Mouse (Mus musculus): ENCODE data around the gene 1810043G02Rik. TPM values are rescaled to one million over a fixed set of nuclear protein-coding genes. Genes with fewer than 3 reads are reported as not detected.
A peak's percentile ranks its signal among the peaks of the same experiment; 100 is the strongest.
"Not testable (repeated sequence)": the region's sequence is repeated elsewhere in the genome, so short reads cannot be mapped to it uniquely, and the experiment has no call there.

1810043G02Rik gene
- total RNA-seq (2014; rRNA removed) = 60.0 and 61.7 TPM in 2 replicates
- polyA plus RNA-seq (2015; fragmentation: Nextera tagmentation; extraction: Ambion mirVana) = 66.2 and 72.6 TPM in 2 replicates

DNA sequence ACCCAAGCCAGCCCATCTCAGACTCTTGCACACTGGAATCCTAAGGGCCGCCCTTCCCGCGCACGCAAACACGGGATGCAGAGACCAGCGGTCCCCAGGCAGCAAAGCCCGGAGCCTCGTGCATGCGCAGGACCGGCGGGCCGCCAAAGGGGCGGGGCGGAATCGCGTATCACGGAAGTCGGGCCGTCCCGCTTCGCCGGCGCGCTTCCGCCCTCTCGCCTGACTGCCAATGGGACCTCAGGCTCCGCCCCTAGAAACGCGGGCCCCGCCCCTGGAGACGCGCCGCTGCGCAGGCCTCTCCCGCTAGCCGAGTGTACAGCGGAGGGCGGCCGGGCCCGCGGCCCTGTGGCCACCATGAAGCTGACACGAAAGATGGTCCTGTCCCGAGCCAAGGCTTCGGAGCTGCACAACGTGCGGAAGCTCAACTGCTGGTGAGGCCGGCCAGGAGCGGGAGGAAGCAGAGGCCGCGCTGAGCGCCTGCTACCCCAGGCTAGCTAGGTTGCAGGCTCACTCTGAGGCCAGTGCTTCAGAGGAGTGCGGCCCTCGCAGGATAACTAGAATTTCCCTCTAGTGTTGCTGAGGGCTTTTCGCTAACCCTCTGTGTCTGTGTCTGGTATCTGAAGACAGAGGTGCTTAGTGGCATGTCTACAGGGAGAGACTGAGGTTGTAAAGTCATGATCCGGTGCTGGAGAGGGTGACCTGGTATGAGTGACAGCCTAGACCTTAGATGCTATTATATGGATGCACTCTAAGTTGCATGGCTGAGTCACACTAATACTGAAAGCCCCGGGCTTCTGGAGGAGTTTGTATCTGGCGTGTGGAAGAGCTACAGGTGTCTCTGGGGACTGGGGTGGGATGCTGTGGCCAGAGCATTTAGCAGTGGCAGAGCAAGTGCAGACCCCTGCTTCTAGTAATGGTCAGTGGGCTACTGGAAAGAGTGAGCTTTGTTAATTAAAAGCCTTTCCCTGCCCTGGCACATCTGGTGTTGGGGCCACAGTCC, at the start of gene 1810043G02Rik:
Gene 1810043G02Rik (plus strand): TSS at position 174 of the 1,000 bp plus-strand sequence.
- Histone ChIP-seq H3K9ac (replicated peaks; ENCODE audit: low read length, poor library complexity, severe bottlenecking) (peak within 1 kb of the TSS; percentile 81), H3K36me3 (ENCODE audit: insufficient read depth, low read length) (peaks cover 21% of the 10 kb centered on the region), H3K4me1 (ENCODE audit: insufficient read depth, low read length) (peaks cover 4% of the 10 kb centered on the region; the same call in 1 of the 2 replicates), H3K27ac (ENCODE audit: low read depth, low read length) (peak within 1 kb of the TSS; percentile 77), H3K9me3 (ENCODE audit: low read length) (no peaks in the 10 kb centered on the region), H3K4me3 (ENCODE audit: low read depth, low read length) (peak within 1 kb of the TSS; percentile 78), H3K27me3 (ENCODE audit: insufficient read depth, low read length) (no peaks in the 10 kb centered on the region), H3K4me2 (ENCODE audit: low read depth, low read length, poor library complexity, severe bottlenecking) (peak within 1 kb of the TSS; percentile 74)
- ATAC-seq (ENCODE audit: low FRiP score) (peak; percentile 94), DNase-seq (ENCODE audit: low spot score) (peak; percentile 98)
- under 1% methylated on average over 57 of the region's 57 CpGs for WGBS
- TF ChIP-seq CTCF (IDR thresholded peaks at IDR 0.05) = no peak

DNA sequence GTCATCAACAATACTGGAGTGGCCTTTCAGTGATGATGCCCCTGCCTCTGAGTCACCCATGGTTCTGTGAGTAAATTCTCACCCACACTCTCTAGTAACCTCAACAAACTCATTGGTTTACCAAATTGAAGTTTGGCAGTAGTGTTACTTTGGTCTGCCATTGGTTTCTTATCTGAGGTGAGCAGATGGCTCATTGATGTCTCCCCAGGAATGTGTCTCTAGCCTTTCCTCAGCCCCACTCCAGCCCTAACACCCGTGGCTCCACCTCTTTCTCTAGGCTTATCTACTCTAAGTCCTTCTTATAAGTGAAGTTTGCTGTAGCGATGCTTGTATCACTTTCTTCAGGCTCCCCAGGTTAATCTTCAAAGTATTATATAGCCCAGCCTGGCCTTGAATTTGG, 38.6 kb upstream of the 1810043G02Rik start:
- WGBS = 77% methylated on average over 2 of the region's 2 CpGs
- H3K36me3 ChIP-seq (ENCODE audit: insufficient read depth, low read length) = 0 out of 2 replicates have a peak, but pooled peaks cover 5% of the 10 kb centered on the region
- H3K4me2 ChIP-seq (ENCODE audit: low read depth, low read length, poor library complexity, severe bottlenecking) = no peak overlapping the region
- H3K4me1 ChIP-seq (ENCODE audit: insufficient read depth, low read length) = no peaks in the 10 kb centered on the region
- no peak overlapping the region for H3K27ac ChIP-seq (ENCODE audit: low read depth, low read length)
- DNase-seq (ENCODE audit: low spot score) (no peak), ATAC-seq (ENCODE audit: low FRiP score) (no peak)
- TF ChIP-seq CTCF (IDR thresholded peaks at IDR 0.05) = no peak
- H3K9ac ChIP-seq (replicated peaks; ENCODE audit: low read length, poor library complexity, severe bottlenecking) = no peak overlapping the region
- no peak overlapping the region for H3K4me3 ChIP-seq (ENCODE audit: low read depth, low read length)
- H3K9me3 ChIP-seq (ENCODE audit: low read length) = no peaks in the 10 kb centered on the region
- H3K27me3 ChIP-seq (ENCODE audit: insufficient read depth, low read length) = no peaks in the 10 kb centered on the region

GRCm38 (mm10) chr10:77950468-77950867, 27.9 kb upstream of the 1810043G02Rik start:
- not testable (repeated sequence) for H3K9ac ChIP-seq (replicated peaks; ENCODE audit: low read length, poor library complexity, severe bottlenecking); H3K4me3 ChIP-seq (ENCODE audit: low read depth, low read length); H3K27me3 ChIP-seq (ENCODE audit: insufficient read depth, low read length); H3K27ac ChIP-seq (ENCODE audit: low read depth, low read length); H3K4me2 ChIP-seq (ENCODE audit: low read depth, low read length, poor library complexity, severe bottlenecking); H3K36me3 ChIP-seq (ENCODE audit: insufficient read depth, low read length); ATAC-seq (ENCODE audit: low FRiP score); DNase-seq (ENCODE audit: low spot score); H3K9me3 ChIP-seq (ENCODE audit: low read length); H3K4me1 ChIP-seq (ENCODE audit: insufficient read depth, low read length)
- WGBS = 91% methylated on average over 8 of the region's 12 CpGs

DNA sequence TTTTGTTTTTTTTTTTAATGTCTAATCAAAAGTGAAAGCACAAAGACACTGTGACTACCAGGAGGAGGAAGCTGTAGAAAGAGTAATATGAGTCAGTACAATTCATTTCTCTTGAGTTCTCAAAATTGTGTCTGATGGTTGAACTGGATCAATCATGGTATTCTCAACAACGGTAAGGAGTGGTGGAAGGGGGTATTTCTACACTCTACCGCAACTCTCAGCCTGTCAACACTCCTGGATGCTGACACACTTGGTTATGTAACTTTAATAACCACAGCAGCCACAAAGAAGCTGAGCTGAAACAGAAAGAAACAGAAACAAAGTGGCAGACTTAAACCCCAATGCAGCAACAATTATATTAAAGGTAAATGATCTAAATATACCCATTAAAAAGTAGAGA, 15.6 kb upstream of the 1810043G02Rik start:
- no peak overlapping the region for H3K4me3 ChIP-seq (ENCODE audit: low read depth, low read length)
- no peak overlapping the region for H3K27ac ChIP-seq (ENCODE audit: low read depth, low read length)
- no peak overlapping the region for H3K9ac ChIP-seq (replicated peaks; ENCODE audit: low read length, poor library complexity, severe bottlenecking)
- 89% methylated on average over 2 of the region's 2 CpGs for WGBS
- 0 out of 2 replicates have a peak, but pooled peaks cover 4% of the 10 kb centered on the region for H3K36me3 ChIP-seq (ENCODE audit: insufficient read depth, low read length)
- no peak for DNase-seq (ENCODE audit: low spot score)
- ATAC-seq (ENCODE audit: low FRiP score) = no peak
- no peak overlapping the region for H3K4me2 ChIP-seq (ENCODE audit: low read depth, low read length, poor library complexity, severe bottlenecking)
- H3K27me3 ChIP-seq (ENCODE audit: insufficient read depth, low read length) = no peaks in the 10 kb centered on the region
- no peaks in the 10 kb centered on the region for H3K4me1 ChIP-seq (ENCODE audit: insufficient read depth, low read length)
- no peak for TF ChIP-seq CTCF (IDR thresholded peaks at IDR 0.05)
- H3K9me3 ChIP-seq (ENCODE audit: low read length) = no peaks in the 10 kb centered on the region

GRCm38 (mm10) chr10:77963971-77964370, 14.4 kb upstream of the 1810043G02Rik start:
- Histone ChIP-seq H3K4me2 (ENCODE audit: low read depth, low read length, poor library complexity, severe bottlenecking) (no peak overlapping the region), H3K4me3 (ENCODE audit: low read depth, low read length) (no peak overlapping the region), H3K4me1 (ENCODE audit: insufficient read depth, low read length) (no peaks in the 10 kb centered on the region), H3K27me3 (ENCODE audit: insufficient read depth, low read length) (peaks cover 3% of the 10 kb centered on the region; the same call in 1 of the 2 replicates), H3K9me3 (ENCODE audit: low read length) (no peaks in the 10 kb centered on the region), H3K36me3 (ENCODE audit: insufficient read depth, low read length) (0 out of 2 replicates have a peak, but pooled peaks cover 4% of the 10 kb centered on the region), H3K9ac (replicated peaks; ENCODE audit: low read length, poor library complexity, severe bottlenecking) (no peak overlapping the region), H3K27ac (ENCODE audit: low read depth, low read length) (no peak overlapping the region)
- DNase-seq (ENCODE audit: low spot score) (no peak), ATAC-seq (ENCODE audit: low FRiP score) (no peak)
- WGBS = 74% methylated on average over 6 of the region's 6 CpGs
- TF ChIP-seq CTCF (IDR thresholded peaks at IDR 0.05) = no peak
